Mouse (Mus musculus) heart, adult 10 weeks (tissue): ENCODE results near the gene Pcdh8. TPM values are rescaled to one million over a fixed set of nuclear protein-coding genes. Genes with fewer than 3 reads are reported as not detected.

Source experiments
- polyA plus RNA-seq: library from polyadenylated mRNA; stranded (reverse); fragments of 350-450 nt; fragmentation: Illumina TruSeq; extraction: RNeasy Lipid Tissue Mini Kit (QIAGEN cat#74804); gene quantifications from one replicate; pipeline ENCODE4 v1.2.3, GENCODE M21; 2014; ENCODE audit warnings: low read depth, low replicate concordance

Gene Pcdh8
- polyA plus RNA-seq = not detected

GRCm38 (mm10) chr14:79771094-79771535, at the start of gene Pcdh8:
Gene Pcdh8 (minus strand): TSS chr14:79771312.

Other genes with a start within 250 kb of the Pcdh8 start
- 73.1 TPM for gene Sugt1, start 183.6 kb downstream of the Pcdh8 start, polyA plus RNA-seq
- gene Cnmd, start 109.1 kb downstream of the Pcdh8 start, polyA plus RNA-seq = 0.58 TPM
- gene Olfm4, start 212.8 kb upstream of the Pcdh8 start, polyA plus RNA-seq = not detected